Mouse (Mus musculus) adrenal gland, postnatal 36 days (tissue): ENCODE data around the gene Hoxa6. TPM values are rescaled to one million over a fixed set of nuclear protein-coding genes. Genes with fewer than 3 reads are reported as not detected.

Experiments
- DNase-seq, 2 experiments: peaks; one replicate each; pipeline ENCODE4 v3.0.0; 2021; ENCODE audit warnings: mixed read lengths in 1 of 2
- total RNA-seq, 2 experiments: library from RNA; stranded (reverse); gene quantifications; 2 replicates each; pipeline ENCODE4 v1.2.3; 2021

Hoxa6 gene
- total RNA-seq, 2 experiments from 2014 or later, result 2.5 to 4.6 TPM

GRCm38 (mm10) chr6:52227470-52228222 lies 19.1 kb upstream of the Hoxa6 start:
- DNase-seq, result no peak

GRCm38 (mm10) chr6:52226569-52227257 lies 18.2 kb upstream of the Hoxa6 start:
- peak in 1 of 2 experiments; percentile 51 for DNase-seq

- DNase-seq, result peak in 1 of 2 experiments; percentile 64
Observed at GRCm38 (mm10) chr6:52225612-52226568, 17.4 kb upstream of the Hoxa6 start.

- no peak for DNase-seq
Observed at GRCm38 (mm10) chr6:52224895-52225611, 16.5 kb upstream of the Hoxa6 start.

GRCm38 (mm10) chr6:52223939-52224760 lies 15.6 kb upstream of the Hoxa6 start:
- no peak for DNase-seq

GRCm38 (mm10) chr6:52222729-52223128 lies 14.2 kb upstream of the Hoxa6 start:
- DNase-seq, result no peak

- DNase-seq, result no peak
Observed at GRCm38 (mm10) chr6:52221993-52222685, 13.6 kb upstream of the Hoxa6 start.

GRCm38 (mm10) chr6:52221337-52221992 lies 12.9 kb upstream of the Hoxa6 start, which contains the start of gene Hoxa7:
Gene Hoxa7 (minus strand): TSS chr6:52221854.
- peak; percentile 88 to 92 for DNase-seq

- DNase-seq, result no peak
Observed at GRCm38 (mm10) chr6:52220865-52221310, 12.4 kb upstream of the Hoxa6 start.

- no peak for DNase-seq
Observed at GRCm38 (mm10) chr6:52220003-52220864, 11.7 kb upstream of the Hoxa6 start.

GRCm38 (mm10) chr6:52219234-52219942 lies 10.9 kb upstream of the Hoxa6 start:
- DNase-seq, result no peak

- no peak for DNase-seq
Observed at GRCm38 (mm10) chr6:52218643-52219215, 10.2 kb upstream of the Hoxa6 start.

- DNase-seq, result no peak
Observed at GRCm38 (mm10) chr6:52217895-52218642, 9.5 kb upstream of the Hoxa6 start.

GRCm38 (mm10) chr6:52217459-52217768 lies 8.9 kb upstream of the Hoxa6 start:
- peak; percentile 90 to 92 for DNase-seq

- peak; percentile 55 to 61 for DNase-seq
Observed at GRCm38 (mm10) chr6:52216691-52217458, 8.4 kb upstream of the Hoxa6 start.
